Mouse (Mus musculus) olfactory bulb, adult 2 months (tissue): Measurements from ENCODE around the gene Dlx1.

Experiments
- CTCF ChIP-seq: fragments of 200-500 bp; IDR thresholded peaks from 2 replicates; pipeline ENCODE4 v1.5.1; 2012; ENCODE audit warnings: low read depth, mild to moderate bottlenecking, low read length, moderate library complexity; ENCODE audit not compliant: insufficient read depth
- POLR2A ChIP-seq: fragments of 200-500 bp; IDR thresholded peaks from 2 replicates; pipeline ENCODE4 v1.6.1; 2012; ENCODE audit warnings: mild to moderate bottlenecking, low read depth, low read length, moderate library complexity; ENCODE audit not compliant: insufficient read depth

DNA sequence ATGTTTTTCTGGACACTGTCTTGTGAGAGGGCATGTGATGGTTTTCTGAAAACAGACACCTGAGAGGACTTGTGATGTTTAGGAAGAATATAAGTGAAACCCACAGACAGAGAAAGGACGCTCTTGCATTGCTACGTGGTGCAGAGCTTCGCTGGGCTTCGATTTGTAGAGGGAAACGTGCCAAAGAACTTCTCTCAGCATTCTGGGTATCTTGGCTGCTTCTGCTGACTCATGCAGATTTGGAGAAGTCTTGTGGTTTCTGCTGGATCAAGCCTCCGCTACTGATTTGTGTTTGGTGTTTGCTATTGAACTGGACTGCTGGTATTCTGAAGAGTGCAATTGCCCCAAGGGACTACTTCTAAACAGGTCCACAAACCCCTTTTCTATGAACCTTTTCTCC is 46.1 kb upstream of the Dlx1 start:
- no peak for TF ChIP-seq POLR2A
- TF ChIP-seq CTCF = no peak
